In the genomic region with DNA sequence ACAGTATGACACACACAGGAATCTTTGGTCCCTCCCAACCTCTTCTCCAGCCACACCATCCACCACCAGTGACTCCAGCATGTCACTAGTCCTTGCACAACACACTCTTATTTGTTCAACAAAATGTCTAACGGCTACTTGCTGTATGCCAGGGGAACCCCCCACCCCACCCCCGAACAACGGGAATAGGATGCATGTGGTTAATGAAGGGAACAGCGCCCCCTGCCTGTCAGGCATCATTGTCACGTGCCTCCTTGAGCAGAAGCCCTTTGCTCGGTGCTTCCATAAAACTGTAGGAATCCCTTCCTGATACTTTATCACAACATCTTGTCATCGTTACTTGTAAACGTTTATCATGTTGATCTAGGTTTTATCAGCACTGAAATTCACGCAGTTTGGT, we compare ENCODE assay signal across 10 mouse cellular contexts. TPM values are rescaled to one million over a fixed set of nuclear protein-coding genes. Genes with fewer than 3 reads are reported as not detected.
DNase-seq lines count a peak whose midpoint lies in the region; ATAC-seq lines count a peak whose summit lies in the region.
"Had no signal": no experiment of that assay in that cellular context is flagged by ENCODE, and none has a peak within 500 bp of the region (broad histone marks: within the 10 kb centered on the region; RNA-seq: fewer than 3 reads in every experiment).

No protein-coding gene starts in this region.

- 58% methylated on average over 9 of the region's 9 CpGs for WGBS in limb, embryonic 11.5 days

- H3K27me3 ChIP-seq in limb, embryonic 11.5 days (ENCODE audit: control insufficient read depth, insufficient read depth, low read length), result no peaks in the 10 kb centered on the region
- H3K27me3 ChIP-seq: embryonic facial prominence, embryonic 12.5 days had no signal

- intact Hi-C loops in heart, postnatal 10 days (cut with DNase I), result no loop called here

- no peak overlapping the region for H3K27ac ChIP-seq in limb, embryonic 11.5 days (replicated peaks; ENCODE audit: low read depth, low read length)
- H3K27ac ChIP-seq: embryonic facial prominence, embryonic 12.5 days; limb, embryonic 13.5 days had no signal

- no peaks in the 10 kb centered on the region for H3K36me3 ChIP-seq in limb, embryonic 11.5 days (ENCODE audit: control insufficient read depth, insufficient read depth, low read length)
- H3K36me3 ChIP-seq: embryonic facial prominence, embryonic 12.5 days; limb, embryonic 13.5 days had no signal

- no peak for ATAC-seq in limb, embryonic 11.5 days (ENCODE audit: insufficient number of reproducible peaks, low FRiP score, low TSS enrichment, low read depth)
- ATAC-seq in frontal cortex, adult (ENCODE audit: low TSS enrichment), result no peak

- H3K4me3 ChIP-seq in limb, embryonic 11.5 days (ENCODE audit: low read depth, low read length), result no peak overlapping the region
- H3K4me3 ChIP-seq: embryonic facial prominence, embryonic 12.5 days; limb, embryonic 13.5 days had no signal

- no peak overlapping the region for H3K9ac ChIP-seq in limb, embryonic 11.5 days (ENCODE audit: low read length)
- H3K9ac ChIP-seq: embryonic facial prominence, embryonic 12.5 days; limb, embryonic 13.5 days had no signal

- H3K4me1 ChIP-seq in limb, embryonic 11.5 days (ENCODE audit: control insufficient read depth, insufficient read depth, low read length), result no peaks in the 10 kb centered on the region
- H3K4me1 ChIP-seq: embryonic facial prominence, embryonic 12.5 days; limb, embryonic 13.5 days had no signal

- no peak overlapping the region for H3K4me2 ChIP-seq in limb, embryonic 11.5 days (ENCODE audit: low read depth, severe bottlenecking)
- H3K4me2 ChIP-seq: embryonic facial prominence, embryonic 12.5 days; limb, embryonic 13.5 days had no signal

- DNase-seq in heart, postnatal 4 days, result peak; percentile 28
- no peak for DNase-seq in heart, postnatal 10 days
- DNase-seq in B cell, adult 2 months, result peak; percentile 21 to 32
- DNase-seq in NIH3T3 (ENCODE audit: low read depth), result peak; percentile 21
- DNase-seq in limb, embryonic 11.5 days (ENCODE audit: low spot score), result peak; percentile 34
- peak; percentile 9 for DNase-seq in thymus, postnatal 25 days
- DNase-seq in adrenal gland, adult 18-20 months (ENCODE audit: low spot score in 2 of 2), result no peak

- no peaks in the 10 kb centered on the region for H3K9me3 ChIP-seq in limb, embryonic 11.5 days (ENCODE audit: control insufficient read depth, low read length)
- H3K9me3 ChIP-seq: embryonic facial prominence, embryonic 12.5 days; limb, embryonic 13.5 days had no signal

RNA-seq across cellular contexts. Expression of a gene that starts 14.3 kb away (rescaled TPM):
- total RNA-seq in heart, postnatal 4 days (2021), result 10 to 100 TPM; 15.2 to 23.1 TPM
- 1 to 10 TPM; 8.0 to 9.5 TPM for total RNA-seq in heart, postnatal 10 days (2021)
- 0.04 and 0.21 TPM in 2 replicates for polyA plus RNA-seq in limb, embryonic 11.5 days (2014; fragmentation: Nextera tagmentation; extraction: Ambion mirVana)
- total RNA-seq in adrenal gland, adult 18-20 months (2021), result 1 to 10 TPM; 1.6 to 1.8 TPM

RNA-seq across cellular contexts. Expression of a gene that starts 28.1 kb away (rescaled TPM):
- total RNA-seq in heart, postnatal 4 days (2021), result 1 to 10 TPM; 1.3 TPM
- 1 to 10 TPM; 2.7 to 2.9 TPM for total RNA-seq in heart, postnatal 10 days (2021)
- not detected in 2 replicates for polyA plus RNA-seq in limb, embryonic 11.5 days (2014; fragmentation: Nextera tagmentation; extraction: Ambion mirVana)
- under 1 TPM in 1 of 2 experiments, not detected in 1; 0.19 TPM for total RNA-seq in adrenal gland, adult 18-20 months (2021)
- polyA plus RNA-seq: limb, embryonic 13.5 days had no signal

RNA-seq across cellular contexts. Expression of a gene that starts 45.6 kb away (rescaled TPM):
- total RNA-seq in heart, postnatal 4 days (2021), result not detected
- total RNA-seq in heart, postnatal 10 days (2021), result under 1 TPM in 1 of 2 experiments, not detected in 1; 0.07 TPM
- not detected in 2 replicates for polyA plus RNA-seq in limb, embryonic 11.5 days (2014; fragmentation: Nextera tagmentation; extraction: Ambion mirVana)
- under 1 TPM in 1 of 2 experiments, not detected in 1; 0.27 TPM for total RNA-seq in adrenal gland, adult 18-20 months (2021)

RNA-seq across cellular contexts. Expression of a gene that starts 47.4 kb away (rescaled TPM):
- total RNA-seq in heart, postnatal 4 days (2021), result 10 to 100 TPM; 82.4 to 91.9 TPM
- total RNA-seq in heart, postnatal 10 days (2021), result 10 to 100 TPM; 61.8 to 68.9 TPM
- 7.3 and 7.6 TPM in 2 replicates for polyA plus RNA-seq in limb, embryonic 11.5 days (2014; fragmentation: Nextera tagmentation; extraction: Ambion mirVana)
- 10 to 100 TPM; 17.0 to 24.2 TPM for total RNA-seq in adrenal gland, adult 18-20 months (2021)

RNA-seq across cellular contexts. Expression of a gene that starts 48.5 kb away (rescaled TPM):
- not detected for total RNA-seq in heart, postnatal 4 days (2021)
- not detected for total RNA-seq in heart, postnatal 10 days (2021)
- 0.07 TPM in 1 of 2 replicates, not detected in the other for polyA plus RNA-seq in limb, embryonic 11.5 days (2014; fragmentation: Nextera tagmentation; extraction: Ambion mirVana)
- total RNA-seq in adrenal gland, adult 18-20 months (2021), result not detected
- polyA plus RNA-seq: limb, embryonic 13.5 days had no signal

Comparison
In these comparisons a context has a peak if more than half of its experiments do, and no peak if none do; other contexts are left out.
1. DNase-seq: peak in heart, postnatal 4 days (single experiment), B cell, adult 2 months (2 of 2), NIH3T3 (single experiment), limb, embryonic 11.5 days (single experiment) and thymus, postnatal 25 days (single experiment); none in heart, postnatal 10 days (0 of 2) and adrenal gland, adult 18-20 months (0 of 2).